Mouse (Mus musculus) limb, embryonic 14.5 days (tissue): ENCODE results near the gene Wbp1. TPM values are rescaled to one million over a fixed set of nuclear protein-coding genes. Genes with fewer than 3 reads are reported as not detected.
A peak's percentile ranks its signal among the peaks of the same experiment; 100 is the strongest.

Source experiments
- ATAC-seq: fragments of 200-750 bp; cut with Nextera tagmentation; 2 replicates; pipeline ENCODE4 v1.8.0; 2017; ENCODE audit warnings: low read depth, moderate number of reproducible peaks, moderate TSS enrichment; ENCODE audit not compliant: low FRiP score
- DNase-seq: peaks from one replicate; pipeline ENCODE4 v3.0.0-alpha.2; 2015; ENCODE audit warnings: low spot score
- H3K27ac ChIP-seq: fragments of 300-500 bp; sonication (generic); replicated peaks from 2 replicates; pipeline ENCODE4 v1.5.1; 2014; ENCODE audit warnings: low read depth, mild to moderate bottlenecking, low read length, moderate library complexity, mixed read lengths
- H3K27me3 ChIP-seq: fragments of 300-500 bp; sonication (generic); 2 replicates; pipeline ENCODE4 v1.6.1; 2014; ENCODE audit warnings: low read length, mixed read lengths; ENCODE audit not compliant: control insufficient read depth, insufficient read depth
- H3K36me3 ChIP-seq: fragments of 300-500 bp; sonication (generic); 2 replicates; pipeline ENCODE4 v1.6.1; 2014; ENCODE audit warnings: mild to moderate bottlenecking, low read length, moderate library complexity, mixed read lengths; ENCODE audit not compliant: control insufficient read depth, insufficient read depth
- H3K4me1 ChIP-seq: fragments of 300-500 bp; sonication (generic); 2 replicates; pipeline ENCODE4 v1.6.1; 2014; ENCODE audit warnings: antibody characterized with exemption, low read length, mixed read lengths; ENCODE audit not compliant: control insufficient read depth, insufficient read depth
- H3K4me2 ChIP-seq: fragments of 300-500 bp; sonication (generic); replicated peaks from 2 replicates; pipeline ENCODE4 v1.6.1; 2014; ENCODE audit warnings: low read depth, mild to moderate bottlenecking, low read length, moderate library complexity; ENCODE audit not compliant: severe bottlenecking
- H3K4me3 ChIP-seq: fragments of 300-500 bp; sonication (generic); replicated peaks from 2 replicates; pipeline ENCODE4 v1.5.1; 2014; ENCODE audit warnings: low read length
- H3K9ac ChIP-seq: fragments of 300-500 bp; sonication (generic); 2 replicates; pipeline ENCODE4 v1.6.1; 2014; ENCODE audit warnings: mild to moderate bottlenecking, low read depth, low read length, moderate library complexity; ENCODE audit not compliant: severe bottlenecking
- H3K9me3 ChIP-seq: fragments of 300-500 bp; sonication (generic); 2 replicates; pipeline ENCODE4 v1.6.1; 2016; ENCODE audit warnings: low read length; ENCODE audit not compliant: control insufficient read depth
- POLR2A ChIP-seq: fragments of 200-500 bp; IDR thresholded peaks from 2 replicates; pipeline ENCODE4 v1.8.0; 2012; ENCODE audit warnings: inconsistent platforms, mild to moderate bottlenecking, moderate library complexity, borderline replicate concordance; ENCODE audit not compliant: insufficient read depth, insufficient read length; ENCODE audit errors: extremely low read depth
- WGBS: fragments of 180-500 bp; shearing (Covaris S2); extraction: QIAGEN DNeasy Blood & Tissue Kit; methylation state at CpG from one replicate; pipeline ENCODE4 v1.1.7; 2014; 5-methylcytosine and 5-hydroxymethylcytosine counted together
- polyA plus RNA-seq, 2 experiments: library from polyadenylated mRNA; depleted of rRNA in 1 of 2; stranded (reverse) in 1 of 2; unstranded in 1 of 2; fragments of >200 nt; fragmentation: Nextera tagmentation in 1 of 2; extraction: Ambion mirVana in 1 of 2; gene quantifications; 2 replicates each; pipeline versions ENCODE4 v1.2.1 to v1.2.3; 2012 to 2014

Gene Wbp1
- polyA plus RNA-seq, 2 experiments: 83.0 to 191 TPM

- no peak for ATAC-seq
- peaks cover 8% of the 10 kb centered on the region; the same call in 1 of the 2 replicates for H3K4me1 ChIP-seq
- H3K27ac ChIP-seq: no peak overlapping the region
- no peaks in the 10 kb centered on the region for H3K9me3 ChIP-seq
- no peak for TF ChIP-seq POLR2A
- H3K4me2 ChIP-seq: peak overlapping the region; percentile 25; the same call in 1 of the 2 replicates
- no peaks in the 10 kb centered on the region for H3K36me3 ChIP-seq
- no peak overlapping the region; the same call in 1 of the 2 replicates for H3K9ac ChIP-seq
- H3K4me3 ChIP-seq: peak overlapping the region; percentile 11
- 10% methylated on average over 9 of the region's 9 CpGs for WGBS
- DNase-seq: no peak
- peaks cover 60% of the 10 kb centered on the region for H3K27me3 ChIP-seq
Observed at GRCm38 (mm10) chr6:83087926-83088260, 33.5 kb downstream of the Wbp1 start.

- Histone ChIP-seq H3K27me3 (peaks cover 60% of the 10 kb centered on the region), H3K9me3 (no peaks in the 10 kb centered on the region), H3K36me3 (no peaks in the 10 kb centered on the region; the same call in 1 of the 2 replicates), H3K4me3 (peak overlapping the region; percentile 11), H3K9ac (peak overlapping the region; percentile 9; the same call in 1 of the 2 replicates), H3K4me2 (peak overlapping the region; percentile 25), H3K27ac (no peak overlapping the region), H3K4me1 (peaks cover 8% of the 10 kb centered on the region; the same call in 1 of the 2 replicates)
- ATAC-seq (no peak), DNase-seq (no peak)
- 1% methylated on average over 47 of the region's 47 CpGs for WGBS
- no peak for TF ChIP-seq POLR2A
Observed at GRCm38 (mm10) chr6:83087205-83087925, 34.0 kb downstream of the Wbp1 start.

GRCm38 (mm10) chr6:83086121-83087035 is 35.0 kb downstream of the Wbp1 start, which contains the start of gene Lbx2:
Lbx2 (plus strand) TSS chr6:83086367.
- peaks cover 8% of the 10 kb centered on the region; the same call in 1 of the 2 replicates for H3K4me1 ChIP-seq
- peak within 1 kb of the TSS; percentile 9; the same call in 1 of the 2 replicates for H3K9ac ChIP-seq
- 4% methylated on average over 42 of the region's 42 CpGs for WGBS
- H3K9me3 ChIP-seq: no peaks in the 10 kb centered on the region
- DNase-seq: no peak
- peaks cover 60% of the 10 kb centered on the region for H3K27me3 ChIP-seq
- H3K4me3 ChIP-seq: peak within 1 kb of the TSS; percentile 29
- no peak within 1 kb of the TSS for H3K27ac ChIP-seq
- H3K4me2 ChIP-seq: peak within 1 kb of the TSS; percentile 49
- peaks cover 7% of the 10 kb centered on the region; the same call in 1 of the 2 replicates for H3K36me3 ChIP-seq
- no peak for TF ChIP-seq POLR2A
- no peak for ATAC-seq

DNA sequence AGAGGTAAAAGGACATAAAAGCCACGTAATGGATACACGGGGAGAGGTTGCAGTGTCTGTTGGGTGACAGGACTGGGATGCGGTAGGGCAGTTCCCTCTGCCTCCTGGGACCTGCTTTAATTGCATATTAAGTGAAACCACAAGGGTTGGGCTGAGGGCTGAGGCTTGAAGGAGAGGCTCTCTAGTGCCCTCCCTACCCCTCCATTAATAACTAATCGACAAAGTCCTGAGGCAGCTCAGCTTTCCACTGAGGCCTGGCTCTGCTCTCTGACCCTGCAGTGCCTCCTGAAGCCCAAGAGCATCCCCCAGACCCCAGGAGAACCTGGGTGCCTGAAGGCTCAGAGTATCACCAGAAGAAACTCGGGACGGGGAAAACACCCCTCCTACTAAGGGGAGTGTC is 36.9 kb downstream of the Wbp1 start:
- no peak overlapping the region for H3K27ac ChIP-seq
- no peak overlapping the region for H3K4me2 ChIP-seq
- DNase-seq (no peak), ATAC-seq (no peak)
- no peaks in the 10 kb centered on the region for H3K9me3 ChIP-seq
- no peak overlapping the region for H3K9ac ChIP-seq
- H3K36me3 ChIP-seq: peaks cover 26% of the 10 kb centered on the region
- H3K4me1 ChIP-seq: peaks cover 8% of the 10 kb centered on the region; the same call in 1 of the 2 replicates
- no peak overlapping the region for H3K4me3 ChIP-seq
- no peak for TF ChIP-seq POLR2A
- H3K27me3 ChIP-seq: peaks cover 60% of the 10 kb centered on the region
- WGBS: 6% methylated on average over 6 of the region's 6 CpGs

DNA sequence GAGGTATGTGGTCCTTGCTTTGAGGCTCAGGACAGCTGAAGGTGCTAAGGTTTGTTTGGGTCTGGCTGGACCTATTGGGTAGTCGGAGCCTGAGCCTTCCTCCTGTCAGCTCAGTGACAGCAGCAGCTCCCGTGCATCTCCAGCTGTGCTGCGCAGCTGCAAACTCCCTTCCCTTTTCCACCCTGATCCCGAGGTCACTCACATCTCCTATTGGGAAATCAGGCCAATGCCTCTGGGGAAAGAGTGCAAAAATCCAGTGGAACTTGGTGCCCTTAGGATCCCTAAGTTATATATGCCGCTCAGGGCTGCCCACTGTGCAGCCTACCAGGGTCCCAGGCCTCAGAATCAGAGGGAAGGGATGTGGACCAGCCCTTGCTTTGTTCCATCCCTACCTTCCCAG is 37.9 kb downstream of the Wbp1 start:
- Histone ChIP-seq H3K36me3 (peaks cover 26% of the 10 kb centered on the region), H3K4me3 (no peak overlapping the region), H3K4me1 (peaks cover 12% of the 10 kb centered on the region; the same call in 1 of the 2 replicates), H3K27me3 (peaks cover 52% of the 10 kb centered on the region), H3K4me2 (no peak overlapping the region), H3K9ac (peak overlapping the region; percentile 2; the same call in 1 of the 2 replicates), H3K9me3 (no peaks in the 10 kb centered on the region), H3K27ac (no peak overlapping the region)
- DNase-seq (no peak), ATAC-seq (no peak)
- no peak for TF ChIP-seq POLR2A
- WGBS: 29% methylated on average over 5 of the region's 5 CpGs
